Mouse (Mus musculus) heart, postnatal 14 days (tissue): ENCODE measurements around the gene Abcd1. TPM values are rescaled to one million over a fixed set of nuclear protein-coding genes. Genes with fewer than 3 reads are reported as not detected.
A peak's percentile ranks its signal among the peaks of the same experiment; 100 is the strongest.

Source experiments
- DNase-seq, 2 experiments: peaks; one replicate each; pipeline ENCODE4 v3.0.0; 2021 to 2022
- intact Hi-C: fragments of 180-260 bp; cut with DNase I; formaldehyde crosslinking; loops from one replicate; pipeline ENCODE4 v1.15.1; 2025
- long read RNA-seq, 2 experiments: library from polyadenylated mRNA; stranded (forward); transcript quantifications; one replicate each; pipeline ENCODE4 v2.0.0; 2021
- total RNA-seq, 2 experiments: library from RNA; stranded (reverse); gene quantifications; 2 replicates each; pipeline ENCODE4 v1.2.3; 2021

Gene Abcd1
- total RNA-seq = 10 to 100 TPM; 27.8 TPM
- long read RNA-seq, experiment 1, transcript Abcd1-201 (10 exons, 3,648 nt) = major isoform, 35 of 41 reads
- long read RNA-seq, experiment 1, partial matches to known transcripts = 5 of 41 reads
- long read RNA-seq, experiment 1, other reads (novel, unspliced or antisense) = 1 of 41 reads
- long read RNA-seq, experiment 2, transcript Abcd1-201 (10 exons, 3,648 nt) = major isoform, 21 of 26 reads
- long read RNA-seq, experiment 2, partial matches to known transcripts = 1 of 26 reads
- long read RNA-seq, experiment 2, other reads (novel, unspliced or antisense) = 4 of 26 reads

DNA sequence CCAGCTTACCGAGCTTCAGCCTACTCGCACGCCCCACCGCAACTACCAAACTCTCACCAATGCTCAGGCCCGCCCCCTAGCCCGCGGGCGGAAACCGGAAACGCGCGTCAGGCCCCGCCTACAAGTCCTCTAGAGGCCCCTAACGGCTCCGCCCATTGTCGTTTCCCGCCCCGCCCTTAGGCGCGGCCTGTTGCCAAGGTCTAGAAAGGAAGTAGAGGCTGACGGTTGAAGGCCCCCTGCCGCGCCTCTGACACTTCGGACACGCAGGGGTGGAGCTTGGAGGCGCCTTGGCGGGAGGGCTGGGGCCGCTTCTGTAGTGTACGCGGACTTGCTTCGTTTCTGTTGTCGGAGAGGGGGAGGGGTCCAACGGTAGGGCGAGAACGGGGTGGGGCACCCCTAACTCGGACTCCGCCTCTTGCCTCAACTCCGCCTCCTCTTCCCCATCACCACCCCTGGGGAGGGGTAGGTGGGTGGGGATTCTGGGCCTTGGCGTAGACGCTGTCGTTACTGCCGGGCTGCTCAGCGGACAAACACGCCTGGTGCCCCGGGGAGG is at the start of gene Abcd1, which contains the start of gene Bcap31:
Gene Abcd1 (plus strand): TSS at position 489 of the 553 bp plus-strand sequence.
Gene Bcap31 (minus strand): TSS at position 67 of the 553 bp plus-strand sequence.
- DNase-seq = peak; percentile 93
- intact Hi-C loops = loop anchor here (2.0 to 10.0 kb wide), 2 partner anchors 71 to 229 kb away; partner anchors contain the start of genes Idh3g and Ssr4

DNA sequence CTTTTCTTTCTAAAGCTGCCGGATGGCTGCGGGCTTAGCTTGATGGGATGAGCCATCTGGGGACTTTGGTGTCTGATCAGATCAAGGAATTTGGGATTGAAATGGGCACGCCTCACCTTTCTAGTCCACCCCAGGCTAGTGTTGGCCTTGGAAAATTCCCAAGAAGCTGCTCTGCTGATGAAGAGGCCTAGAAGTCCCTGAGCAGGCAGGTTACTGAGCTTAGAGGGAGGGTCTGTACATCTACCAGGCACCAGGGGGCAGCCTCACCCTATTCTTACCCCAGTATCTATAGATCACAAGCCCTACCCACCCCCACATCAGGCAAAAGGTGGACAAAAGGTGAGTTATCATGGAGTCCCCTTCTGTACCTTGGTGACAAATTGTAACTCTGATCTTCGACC is 44.4 kb upstream of the Abcd1 start:
- peak; percentile 42 to 54 for DNase-seq
- intact Hi-C loops = loop anchor here (1.0 to 10.0 kb wide), 5 partner anchors 21 to 275 kb away; partner anchors contain the start of genes Arhgap4 and Naa10

DNA sequence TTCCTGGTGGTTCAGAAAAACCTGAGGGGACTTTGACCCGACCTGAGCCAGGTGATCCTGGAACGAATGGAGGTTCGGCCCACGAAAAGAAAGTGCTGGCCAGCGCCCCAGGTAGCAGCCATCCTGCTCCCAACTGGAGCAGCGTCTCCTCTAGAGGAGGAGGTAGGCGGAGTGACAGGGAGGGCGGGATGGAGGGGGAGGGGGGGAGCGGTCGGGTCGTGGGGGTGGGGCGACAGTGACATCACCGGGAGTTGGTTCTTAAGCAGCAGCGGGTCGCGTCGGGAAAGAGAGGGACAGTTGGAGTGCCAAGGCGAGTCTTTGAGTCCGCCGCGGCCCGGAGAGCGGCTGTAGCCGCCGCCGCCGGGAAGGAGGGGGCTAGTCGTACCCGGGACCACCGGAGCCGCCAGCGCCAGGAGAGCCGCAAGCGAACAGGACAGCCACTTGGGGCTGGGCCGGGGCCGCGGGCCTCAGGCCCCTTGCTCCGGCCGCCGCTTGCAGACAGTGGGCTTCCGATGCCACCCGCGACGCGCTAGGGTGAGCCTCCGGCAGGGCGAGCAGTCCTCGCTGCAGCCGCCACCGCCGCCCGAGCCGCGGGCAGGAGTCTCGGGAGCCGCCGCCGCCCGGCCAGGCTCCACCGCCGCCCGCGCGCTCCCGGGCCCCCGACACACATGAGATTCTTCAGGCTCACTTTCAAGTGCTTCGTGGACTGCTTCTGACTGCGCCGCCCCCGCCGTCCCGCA is 43.3 kb upstream of the Abcd1 start, which contains the start of gene Slc6a8:
Gene Slc6a8 (plus strand): TSS at position 272 of the 740 bp plus-strand sequence.
- intact Hi-C loops = loop anchor here (1.0 to 10.0 kb wide), 5 partner anchors 20 to 274 kb away; partner anchors contain the start of genes Arhgap4 and Naa10
- peak; percentile 74 to 80 for DNase-seq

DNA sequence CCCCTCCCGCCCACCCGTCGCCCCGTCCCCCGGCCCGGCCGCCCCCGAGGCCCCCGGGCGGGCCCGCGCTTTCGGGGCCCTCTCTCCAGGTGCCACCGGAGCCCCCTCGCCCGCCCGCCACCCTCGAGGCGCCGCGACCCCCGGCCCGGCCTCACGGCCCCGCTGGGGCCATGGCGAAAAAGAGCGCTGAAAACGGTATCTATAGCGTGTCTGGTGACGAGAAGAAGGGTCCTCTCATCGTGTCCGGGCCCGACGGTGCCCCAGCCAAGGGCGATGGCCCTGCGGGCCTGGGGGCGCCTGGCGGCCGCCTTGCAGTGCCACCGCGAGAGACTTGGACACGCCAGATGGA is 42.8 kb upstream of the Abcd1 start:
- intact Hi-C loops = loop anchor here (5.0 to 10.0 kb wide), 4 partner anchors 49 to 274 kb away; partner anchors contain the start of genes Arhgap4 and Naa10
- DNase-seq = no peak

DNA sequence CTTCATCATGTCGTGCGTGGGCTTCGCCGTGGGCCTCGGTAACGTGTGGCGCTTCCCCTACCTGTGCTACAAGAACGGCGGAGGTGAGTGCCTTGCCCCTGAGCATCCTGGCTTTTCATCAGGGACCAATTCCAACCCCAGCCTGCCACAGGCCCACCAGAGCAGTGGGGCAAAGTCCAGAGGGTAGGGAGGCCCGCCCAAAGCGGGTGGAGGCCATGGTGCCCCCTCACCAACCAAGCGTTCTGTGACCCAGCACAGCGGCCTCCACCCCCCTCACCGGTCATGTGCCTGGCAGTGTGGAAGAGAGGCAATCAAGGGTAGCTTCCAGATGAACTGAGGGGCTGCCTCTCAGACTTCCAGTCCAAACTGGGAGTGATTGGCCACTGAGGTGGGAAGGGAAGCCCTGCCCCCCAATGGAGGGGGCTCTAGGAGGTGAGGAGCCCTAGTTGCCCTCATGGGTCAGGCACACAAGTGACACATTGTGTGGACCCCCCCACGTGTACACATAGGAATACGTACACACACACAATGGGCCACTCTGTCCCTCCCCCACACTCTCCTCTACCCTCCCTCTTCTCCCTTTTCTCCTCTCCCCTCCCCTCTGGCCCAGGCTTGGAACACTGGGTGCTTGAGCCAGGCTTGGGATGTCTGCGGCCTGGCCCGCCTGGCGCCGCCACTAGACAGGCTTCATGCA is 42.3 kb upstream of the Abcd1 start:
- intact Hi-C loops = loop anchor here (5.0 to 10.0 kb wide), 4 partner anchors 48 to 273 kb away; partner anchors contain the start of genes Arhgap4 and Naa10
- peak; percentile 32 to 33 for DNase-seq

DNA sequence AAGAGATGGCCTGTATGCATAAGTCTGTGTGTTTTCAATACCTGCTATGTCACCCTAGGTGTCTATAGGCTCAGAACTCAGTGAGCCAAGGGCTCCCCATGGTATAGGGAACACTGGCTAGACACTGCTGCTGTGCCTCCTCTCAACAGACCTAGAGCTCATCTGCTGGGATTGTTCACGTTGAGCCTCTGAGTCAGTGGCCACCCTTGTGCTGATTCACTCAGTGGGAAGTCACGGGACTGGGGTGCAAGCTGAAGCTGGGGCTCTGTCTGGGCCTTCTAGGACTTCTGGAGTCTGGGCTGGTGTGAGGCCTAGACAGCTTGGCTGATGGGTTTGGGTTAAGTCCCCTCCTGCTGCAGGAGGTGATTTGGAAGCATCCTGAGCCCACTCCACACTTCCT is 41.2 kb upstream of the Abcd1 start:
- intact Hi-C loops = loop anchor here (10.0 kb wide), 1 partner anchor 250 kb away; the partner anchor contains the start of genes Arhgap4 and Naa10
- no peak for DNase-seq

DNA sequence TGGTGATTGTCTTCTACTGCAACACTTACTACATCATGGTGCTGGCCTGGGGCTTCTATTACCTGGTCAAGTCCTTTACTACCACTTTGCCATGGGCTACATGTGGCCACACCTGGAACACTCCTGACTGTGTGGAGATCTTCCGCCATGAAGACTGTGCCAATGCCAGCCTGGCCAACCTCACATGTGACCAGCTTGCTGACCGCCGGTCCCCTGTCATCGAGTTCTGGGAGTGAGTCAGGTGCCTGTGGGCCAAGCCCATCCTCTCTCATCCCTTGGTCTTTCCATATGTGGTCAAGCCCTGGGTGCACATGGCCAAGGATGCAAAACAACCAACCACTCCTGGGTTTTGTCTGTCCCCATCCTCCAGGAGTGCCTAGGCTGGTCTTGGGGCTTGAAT is 39.7 kb upstream of the Abcd1 start:
- intact Hi-C loops = loop anchor here (10.0 kb wide), 1 partner anchor 248 kb away; the partner anchor contains the start of genes Arhgap4 and Naa10
- no peak for DNase-seq

DNA sequence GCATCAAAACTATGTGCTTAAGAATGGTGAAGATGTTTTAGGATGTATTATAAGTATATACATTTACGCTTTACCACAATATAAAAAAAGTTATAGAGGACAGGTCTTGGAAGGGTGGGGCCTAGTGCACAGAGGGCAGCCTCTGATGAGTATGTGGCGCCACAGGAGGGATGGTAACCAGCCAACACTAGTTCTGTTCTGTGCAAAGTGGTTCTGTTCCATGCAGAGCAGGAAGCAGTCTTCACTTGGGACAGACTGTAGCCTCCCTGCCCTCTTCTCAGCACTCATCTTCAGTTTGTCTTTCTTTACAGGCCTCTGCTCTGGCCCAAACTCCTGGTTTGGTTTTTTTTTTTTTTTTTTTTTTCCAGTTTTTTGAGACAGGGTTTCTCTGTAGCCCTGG is 32.2 kb upstream of the Abcd1 start:
- intact Hi-C loops = no loop called here
- DNase-seq = no peak

DNA sequence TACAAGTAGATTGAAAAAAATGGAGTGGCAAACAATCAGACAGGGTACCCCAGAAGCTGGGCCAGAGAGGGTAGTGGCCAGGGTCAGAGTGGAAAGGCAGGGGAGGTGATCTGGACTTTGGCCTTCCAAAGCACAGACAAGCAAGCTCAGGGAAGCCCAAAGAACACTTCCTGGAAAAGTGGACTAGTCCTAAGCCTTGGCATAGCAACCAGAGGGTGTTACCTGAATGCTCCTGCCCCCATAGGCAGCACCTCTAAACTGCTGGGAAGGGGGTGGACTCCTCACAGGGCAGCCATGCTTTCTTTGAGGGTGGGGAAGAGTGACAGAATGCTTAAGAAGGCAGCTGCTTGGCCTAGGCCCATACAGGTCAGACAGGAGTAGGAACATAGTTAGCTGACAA is 31.4 kb upstream of the Abcd1 start:
- intact Hi-C loops = no loop called here
- no peak for DNase-seq

DNA sequence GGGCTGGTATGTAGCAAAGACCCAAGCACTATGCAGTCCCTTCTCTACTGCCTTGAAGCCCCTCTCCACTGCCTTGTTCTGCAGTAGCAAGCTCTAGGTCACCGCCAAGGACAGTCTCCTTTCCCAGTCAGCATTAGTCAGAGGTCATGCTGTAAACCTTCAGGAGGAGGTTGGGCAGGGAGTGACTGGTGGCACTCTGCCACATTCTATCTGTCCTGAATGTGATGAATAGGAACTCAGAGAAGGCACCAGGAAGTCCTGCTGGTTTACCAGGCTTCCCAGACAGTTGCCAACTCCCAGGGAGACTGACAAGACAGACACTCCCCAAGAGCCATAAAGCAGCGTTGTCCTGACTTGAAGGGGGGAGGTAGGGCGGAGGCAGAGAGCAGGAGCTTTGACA is 30.8 kb upstream of the Abcd1 start:
- DNase-seq = peak; percentile 29 to 50
- intact Hi-C loops = no loop called here

DNA sequence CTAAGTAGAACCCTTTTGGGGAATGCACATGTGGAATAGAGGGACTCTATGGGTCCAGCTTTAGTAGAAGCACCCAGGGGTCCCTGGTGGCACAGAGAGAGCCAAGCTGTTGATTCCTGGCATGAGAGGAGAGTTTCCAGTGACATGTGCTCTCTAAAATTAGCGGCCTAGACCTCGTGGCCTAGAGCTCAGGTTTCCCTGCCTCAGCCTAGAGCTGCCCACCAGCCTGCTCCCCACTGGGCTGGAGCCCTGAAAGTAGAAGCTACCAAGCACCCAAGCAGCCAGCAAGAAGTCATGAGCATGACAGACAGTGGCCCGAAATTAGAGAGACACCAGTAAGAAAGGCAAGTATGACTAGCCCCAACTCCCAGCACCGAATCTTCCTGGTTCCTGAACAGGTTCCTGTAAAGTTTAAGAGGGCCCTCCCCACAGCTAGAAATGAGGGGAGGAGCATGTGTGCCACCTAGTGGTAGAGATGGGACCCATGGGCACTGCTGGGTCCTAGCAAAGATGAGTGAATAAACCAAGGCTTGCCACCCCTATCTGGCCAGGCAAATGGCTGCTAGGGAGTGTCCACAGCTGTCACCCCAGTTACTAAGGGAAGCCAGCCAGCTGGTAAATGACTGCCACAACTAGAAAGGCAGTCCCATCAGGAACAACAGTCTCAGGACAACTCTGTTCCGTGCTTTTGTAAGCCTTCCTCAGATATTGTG is 25.3 kb upstream of the Abcd1 start:
- intact Hi-C loops = no loop called here

DNA sequence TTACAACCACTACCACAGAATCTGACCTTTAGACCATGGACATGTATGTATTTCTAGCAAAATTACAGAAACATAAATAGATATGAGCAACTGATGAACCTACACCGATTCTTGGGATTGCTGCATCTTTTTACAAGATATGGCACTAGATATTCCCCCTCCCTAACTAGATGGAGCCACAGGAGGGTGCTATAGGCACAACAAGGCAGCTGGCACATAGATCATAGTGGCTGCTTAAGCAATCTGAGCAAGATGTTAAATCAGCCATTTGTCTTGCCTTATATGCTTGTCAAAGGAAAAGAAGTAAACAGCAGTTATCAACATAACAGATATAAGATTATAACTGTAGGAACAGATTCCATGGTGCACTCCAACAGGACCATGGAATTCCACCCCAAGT is 15.9 kb upstream of the Abcd1 start:
- intact Hi-C loops = no loop called here

More for the DNA sequence above, 25.3 kb upstream of the Abcd1 start:
- DNase-seq = peak; percentile 37 to 66

DNA sequence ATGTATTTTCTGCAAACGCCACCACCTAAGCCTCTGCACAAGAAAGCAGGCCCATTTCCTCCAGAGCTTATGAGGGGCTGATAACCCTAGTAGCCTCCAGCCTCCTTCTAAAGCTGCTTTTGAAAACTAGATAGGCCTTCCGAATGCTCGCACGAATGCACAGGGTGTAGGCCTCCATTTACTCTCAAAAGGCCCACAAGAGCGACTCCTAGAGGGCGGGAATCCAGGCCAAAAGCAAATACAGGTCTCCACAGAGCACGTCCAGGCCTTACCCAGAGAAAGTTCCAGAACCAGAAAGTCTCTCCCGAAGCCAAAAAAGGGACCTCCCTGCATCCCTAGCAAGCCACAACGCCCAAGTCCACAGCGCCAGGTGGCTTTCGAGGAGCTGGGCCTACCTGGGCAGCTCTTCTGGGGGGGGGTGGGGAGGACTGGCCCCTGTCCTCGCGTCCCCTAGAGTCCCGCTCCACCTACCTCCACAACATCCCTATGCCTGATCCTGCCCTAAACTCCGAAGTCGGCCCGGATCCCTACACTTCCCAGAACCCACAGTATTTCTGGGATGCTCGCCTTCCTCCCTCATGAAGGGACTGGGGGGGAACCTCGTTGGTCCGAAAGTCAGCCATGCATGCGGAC is 805 bp upstream of the Abcd1 start:
- intact Hi-C loops = loop anchor here (2.0 to 10.0 kb wide), 2 partner anchors 71 to 229 kb away; partner anchors contain the start of genes Idh3g and Ssr4
- DNase-seq = peak; percentile 18 to 47

More for the DNA sequence above, 15.9 kb upstream of the Abcd1 start:
- no peak for DNase-seq

DNA sequence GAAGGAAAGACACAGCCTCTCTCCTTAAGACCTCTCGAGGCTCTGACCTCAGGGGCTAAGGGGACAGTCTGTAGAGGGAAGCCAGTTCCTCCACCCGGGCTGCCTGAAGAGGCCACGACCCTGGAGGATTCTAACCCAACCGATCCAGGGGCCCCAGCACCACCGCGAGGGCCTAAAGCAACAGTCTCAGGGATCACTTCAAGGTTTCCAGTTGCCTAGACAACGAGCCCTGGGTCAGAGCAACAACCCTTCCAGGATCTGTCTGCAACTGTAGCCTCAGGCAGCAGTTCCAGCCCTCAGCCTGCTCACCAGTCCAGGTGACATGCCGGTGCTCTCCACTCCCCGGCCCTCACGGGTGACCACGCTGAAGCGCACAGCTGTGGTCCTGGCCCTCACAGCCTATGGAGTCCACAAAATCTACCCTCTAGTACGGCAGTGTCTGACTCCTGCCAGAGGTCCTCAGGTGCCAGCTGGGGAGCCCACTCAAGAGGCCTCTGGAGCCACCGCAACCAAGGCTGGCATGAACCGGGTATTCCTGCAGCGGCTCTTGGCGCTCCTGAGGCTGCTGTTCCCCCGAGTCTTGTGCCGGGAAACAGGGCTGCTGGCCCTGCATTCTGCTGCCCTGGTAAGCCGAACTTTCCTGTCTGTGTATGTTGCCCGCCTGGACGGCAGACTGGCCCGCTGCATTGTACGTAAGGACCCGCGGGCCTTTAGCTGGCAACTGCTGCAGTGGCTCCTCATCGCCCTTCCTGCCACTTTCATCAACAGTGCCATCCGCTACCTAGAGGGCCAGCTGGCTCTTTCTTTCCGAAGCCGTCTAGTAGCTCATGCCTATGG is 530 bp downstream of the Abcd1 start:
- intact Hi-C loops = loop anchor here (2.0 to 10.0 kb wide), 2 partner anchors 70 to 228 kb away; partner anchors contain the start of genes Idh3g and Ssr4
- peak; percentile 13 to 24 for DNase-seq

DNA sequence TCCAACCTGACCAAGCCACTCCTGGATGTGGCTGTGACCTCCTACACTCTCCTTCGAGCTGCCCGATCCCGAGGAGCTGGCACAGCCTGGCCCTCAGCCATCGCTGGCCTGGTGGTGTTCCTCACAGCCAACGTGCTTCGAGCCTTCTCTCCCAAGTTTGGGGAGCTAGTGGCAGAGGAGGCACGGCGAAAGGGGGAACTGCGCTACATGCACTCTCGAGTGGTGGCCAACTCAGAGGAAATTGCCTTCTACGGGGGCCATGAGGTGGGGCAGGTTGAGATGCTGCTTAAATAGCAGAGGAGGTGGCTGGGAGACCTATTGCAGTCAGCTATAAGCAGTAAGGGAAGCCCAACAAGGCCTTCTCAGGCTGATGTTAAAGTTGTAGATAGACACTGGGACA is 1.3 kb downstream of the Abcd1 start:
- intact Hi-C loops = loop anchor here (2.0 to 10.0 kb wide), 2 partner anchors 69 to 227 kb away; partner anchors contain the start of genes Idh3g and Ssr4
- DNase-seq = peak; percentile 12 to 21

DNA sequence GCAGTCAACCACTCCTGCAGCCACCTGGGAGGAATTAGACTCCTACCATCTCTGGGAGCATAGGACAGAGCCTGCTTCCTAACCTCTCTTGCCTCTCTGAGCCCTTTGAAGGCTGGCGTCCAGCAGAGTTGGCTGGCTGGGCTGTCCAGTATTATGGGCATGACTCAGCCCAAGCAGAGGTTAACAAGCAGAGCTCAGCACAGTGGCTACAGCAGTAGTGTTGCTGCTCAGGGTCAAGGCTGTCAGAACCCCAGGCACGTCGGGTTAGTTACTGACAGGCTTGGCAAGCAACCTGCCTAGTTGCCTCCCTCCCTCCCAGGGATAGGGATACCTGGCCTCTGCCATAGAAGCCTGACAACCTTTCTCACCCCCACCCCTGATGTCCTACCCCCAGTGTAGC is 1.9 kb downstream of the Abcd1 start:
- DNase-seq = no peak
- intact Hi-C loops = loop anchor here (10.0 kb wide), 1 partner anchor 227 kb away; no protein-coding TSS in a partner anchor

DNA sequence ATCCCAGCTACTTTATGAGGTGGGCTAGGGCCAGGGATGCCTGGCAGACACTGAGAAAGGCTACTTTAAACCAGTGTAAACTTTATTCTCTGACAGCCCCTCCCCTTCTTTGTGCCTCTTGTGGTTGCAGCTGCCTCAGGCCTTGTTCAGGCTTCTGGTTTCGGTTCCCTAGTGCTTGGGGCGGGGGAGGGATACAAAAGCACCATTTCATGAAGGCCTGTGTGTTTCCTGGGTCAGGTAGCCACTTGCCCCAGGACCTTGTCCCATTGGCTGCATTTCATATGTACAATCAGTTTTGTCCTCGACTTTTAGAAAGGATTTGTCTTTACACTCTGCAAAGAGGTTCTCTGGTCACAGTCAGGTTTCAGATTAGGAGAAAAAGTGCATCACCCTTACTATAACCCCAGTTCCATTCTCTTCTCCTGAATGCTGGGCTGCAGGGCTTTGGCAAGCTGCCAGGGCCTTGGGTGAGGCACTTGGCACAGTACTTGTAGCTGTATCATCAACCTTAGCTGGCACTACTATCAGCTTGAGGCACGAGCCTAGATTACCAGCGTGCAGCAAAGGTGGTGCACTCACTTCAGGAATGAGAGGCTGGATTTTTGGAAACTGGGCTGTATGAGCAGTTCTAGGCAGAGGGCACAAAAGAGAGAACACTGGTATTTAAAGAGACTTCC is 2.4 kb downstream of the Abcd1 start:
- intact Hi-C loops = loop anchor here (10.0 kb wide), 1 partner anchor 226 kb away; no protein-coding TSS in a partner anchor
- DNase-seq = peak; percentile 53 to 55
